Mouse (Mus musculus): ENCODE results near the gene Krtap3-3. TPM values are rescaled to one million over a fixed set of nuclear protein-coding genes. Genes with fewer than 3 reads are reported as not detected.
"Not testable (repeated sequence)": the region's sequence is repeated elsewhere in the genome, so short reads cannot be mapped to it uniquely, and the experiment has no call there.

The Krtap3-3 gene
- polyA plus RNA-seq (2015; fragmentation: Nextera tagmentation; extraction: Ambion mirVana) = not detected in 2 replicates

- H3K4me3 ChIP-seq (replicated peaks) = no peak within 1 kb of the TSS
- no peaks in the 10 kb centered on the region for H3K36me3 ChIP-seq
- H3K27me3 ChIP-seq (replicated peaks) = no peaks in the 10 kb centered on the region
- H3K27ac ChIP-seq (replicated peaks) = no peak within 1 kb of the TSS
- no peaks in the 10 kb centered on the region for H3K4me1 ChIP-seq
- no peak within 1 kb of the TSS for H3K4me2 ChIP-seq
- no peak for ATAC-seq (ENCODE audit: low FRiP score)
- 30% methylated on average over 4 of the region's 4 CpGs for WGBS
- no peaks in the 10 kb centered on the region for H3K9me3 ChIP-seq (replicated peaks)
- H3K9ac ChIP-seq (replicated peaks) = no peak within 1 kb of the TSS
Observed at GRCm38 (mm10) chr11:99550765-99551164, at the start of gene Krtap3-3. Gene Krtap3-3, minus strand, starts transcription at chr11:99550865.

- not testable (repeated sequence) for ATAC-seq (ENCODE audit: low FRiP score); H3K9me3 ChIP-seq (replicated peaks); H3K27me3 ChIP-seq (replicated peaks); H3K4me2 ChIP-seq; H3K9ac ChIP-seq (replicated peaks); H3K4me1 ChIP-seq; H3K36me3 ChIP-seq; H3K27ac ChIP-seq (replicated peaks); H3K4me3 ChIP-seq (replicated peaks)
- WGBS = 85% methylated on average over 6 of the region's 6 CpGs
Observed at GRCm38 (mm10) chr11:99597742-99598141, 47.1 kb upstream of the Krtap3-3 start, which contains the start of gene Krtap9-3. Gene Krtap9-3, minus strand, starts transcription at chr11:99598105.

- Histone ChIP-seq H3K4me2 (no peak within 1 kb of the TSS), H3K36me3 (no peaks in the 10 kb centered on the region), H3K9me3 (replicated peaks) (no peaks in the 10 kb centered on the region), H3K27me3 (replicated peaks) (no peaks in the 10 kb centered on the region), H3K9ac (replicated peaks) (no peak within 1 kb of the TSS), H3K4me3 (replicated peaks) (no peak within 1 kb of the TSS), H3K27ac (replicated peaks) (no peak within 1 kb of the TSS), H3K4me1 (no peaks in the 10 kb centered on the region)
- WGBS = 76% methylated on average over 6 of the region's 6 CpGs
- ATAC-seq (ENCODE audit: low FRiP score) = no peak
Observed at GRCm38 (mm10) chr11:99590981-99591380, 40.3 kb upstream of the Krtap3-3 start, which contains the start of gene Krtap1-3. Gene Krtap1-3, minus strand, starts transcription at chr11:99591339.

GRCm38 (mm10) chr11:99585096-99585495 lies 34.4 kb upstream of the Krtap3-3 start:
- no peak overlapping the region for H3K9ac ChIP-seq (replicated peaks)
- no peak overlapping the region for H3K4me3 ChIP-seq (replicated peaks)
- WGBS = 84% methylated on average over 7 of the region's 7 CpGs
- H3K4me1 ChIP-seq = no peaks in the 10 kb centered on the region
- H3K36me3 ChIP-seq = no peaks in the 10 kb centered on the region
- no peak for ATAC-seq (ENCODE audit: low FRiP score)
- no peaks in the 10 kb centered on the region for H3K27me3 ChIP-seq (replicated peaks)
- H3K27ac ChIP-seq (replicated peaks) = no peak overlapping the region
- no peak overlapping the region for H3K4me2 ChIP-seq
- no peaks in the 10 kb centered on the region for H3K9me3 ChIP-seq (replicated peaks)

GRCm38 (mm10) chr11:99583245-99583704 lies 32.6 kb upstream of the Krtap3-3 start, which contains the start of gene Krtap1-4:
Gene Krtap1-4, minus strand, starts transcription at chr11:99583654.
- H3K4me1 ChIP-seq = no peaks in the 10 kb centered on the region
- ATAC-seq (ENCODE audit: low FRiP score) = no peak
- H3K4me3 ChIP-seq (replicated peaks) = no peak within 1 kb of the TSS

GRCm38 (mm10) chr11:99581564-99581963 lies 30.9 kb upstream of the Krtap3-3 start:
- 91% methylated on average over 6 of the region's 6 CpGs for WGBS

More at GRCm38 (mm10) chr11:99583245-99583704, 32.6 kb upstream of the Krtap3-3 start, which contains the start of gene Krtap1-4:
- no peak within 1 kb of the TSS for H3K4me2 ChIP-seq
- H3K27ac ChIP-seq (replicated peaks) = no peak within 1 kb of the TSS
- 81% methylated on average over 5 of the region's 5 CpGs for WGBS
- no peak within 1 kb of the TSS for H3K9ac ChIP-seq (replicated peaks)
- H3K9me3 ChIP-seq (replicated peaks) = no peaks in the 10 kb centered on the region
- no peaks in the 10 kb centered on the region for H3K36me3 ChIP-seq
- no peaks in the 10 kb centered on the region for H3K27me3 ChIP-seq (replicated peaks)

GRCm38 (mm10) chr11:99581051-99581450 lies 30.4 kb upstream of the Krtap3-3 start:
- H3K4me2 ChIP-seq = no peak overlapping the region
- H3K9me3 ChIP-seq (replicated peaks) = no peaks in the 10 kb centered on the region
- 97% methylated on average over 5 of the region's 5 CpGs for whole genome bisulfite sequencing
- H3K27ac ChIP-seq (replicated peaks) = no peak overlapping the region
- no peak overlapping the region for H3K9ac ChIP-seq (replicated peaks)
- no peaks in the 10 kb centered on the region for H3K4me1 ChIP-seq
- no peak for ATAC-seq (ENCODE audit: low FRiP score)
- no peak overlapping the region for H3K4me3 ChIP-seq (replicated peaks)
- no peaks in the 10 kb centered on the region for H3K27me3 ChIP-seq (replicated peaks)
- H3K36me3 ChIP-seq = no peaks in the 10 kb centered on the region

More at GRCm38 (mm10) chr11:99581564-99581963, 30.9 kb upstream of the Krtap3-3 start:
- no peak overlapping the region for H3K4me3 ChIP-seq (replicated peaks)
- no peak overlapping the region for H3K9ac ChIP-seq (replicated peaks)
- H3K4me1 ChIP-seq = no peaks in the 10 kb centered on the region
- no peak for ATAC-seq (ENCODE audit: low FRiP score)
- H3K9me3 ChIP-seq (replicated peaks) = no peaks in the 10 kb centered on the region
- no peak overlapping the region for H3K27ac ChIP-seq (replicated peaks)
- H3K36me3 ChIP-seq = no peaks in the 10 kb centered on the region
- H3K4me2 ChIP-seq = no peak overlapping the region
- no peaks in the 10 kb centered on the region for H3K27me3 ChIP-seq (replicated peaks)

- no peak for ATAC-seq (ENCODE audit: low FRiP score)
- Histone ChIP-seq H3K4me1 (no peaks in the 10 kb centered on the region), H3K4me2 (no peak within 1 kb of the TSS), H3K36me3 (no peaks in the 10 kb centered on the region), H3K4me3 (replicated peaks) (no peak within 1 kb of the TSS), H3K9ac (replicated peaks) (no peak within 1 kb of the TSS), H3K27me3 (replicated peaks) (no peaks in the 10 kb centered on the region), H3K9me3 (replicated peaks) (no peaks in the 10 kb centered on the region), H3K27ac (replicated peaks) (no peak within 1 kb of the TSS)
- WGBS = 91% methylated on average over 6 of the region's 6 CpGs
Observed at GRCm38 (mm10) chr11:99580636-99581035, 30.0 kb upstream of the Krtap3-3 start, which contains the start of gene Krtap1-5. Gene Krtap1-5, minus strand, starts transcription at chr11:99581016.

- Histone ChIP-seq H3K27me3 (replicated peaks) (no peaks in the 10 kb centered on the region; the same call in 1 of the 2 replicates), H3K4me3 (replicated peaks) (0 out of 2 replicates have a peak overlapping the region, but pooled peaks have one; percentile 6), H3K36me3 (no peaks in the 10 kb centered on the region), H3K27ac (replicated peaks) (no peak overlapping the region), H3K4me2 (peak overlapping the region; percentile 53), H3K9me3 (replicated peaks) (no peaks in the 10 kb centered on the region), H3K4me1 (no peaks in the 10 kb centered on the region), H3K9ac (replicated peaks) (no peak overlapping the region)
- WGBS = 3% methylated on average over 7 of the region's 7 CpGs
- ATAC-seq (ENCODE audit: low FRiP score) = peak; percentile 66; the same call in 1 of the 2 replicates
Observed at GRCm38 (mm10) chr11:99574106-99574505, 23.4 kb upstream of the Krtap3-3 start.

- ATAC-seq (ENCODE audit: low FRiP score) = no peak
- Histone ChIP-seq H3K4me1 (no peaks in the 10 kb centered on the region), H3K4me3 (replicated peaks) (no peak overlapping the region), H3K36me3 (no peaks in the 10 kb centered on the region), H3K4me2 (no peak overlapping the region), H3K9ac (replicated peaks) (no peak overlapping the region), H3K27ac (replicated peaks) (no peak overlapping the region), H3K27me3 (replicated peaks) (no peaks in the 10 kb centered on the region; the same call in 1 of the 2 replicates), H3K9me3 (replicated peaks) (no peaks in the 10 kb centered on the region)
- WGBS = 54% methylated on average over 4 of the region's 4 CpGs
Observed at GRCm38 (mm10) chr11:99573164-99573563, 22.5 kb upstream of the Krtap3-3 start.

- H3K4me1 ChIP-seq = no peaks in the 10 kb centered on the region
- H3K9ac ChIP-seq (replicated peaks) = no peak within 1 kb of the TSS
- H3K9me3 ChIP-seq (replicated peaks) = no peaks in the 10 kb centered on the region
- no peak within 1 kb of the TSS for H3K4me2 ChIP-seq
- H3K4me3 ChIP-seq (replicated peaks) = no peak within 1 kb of the TSS
- no peaks in the 10 kb centered on the region for H3K27me3 ChIP-seq (replicated peaks)
- no peaks in the 10 kb centered on the region for H3K36me3 ChIP-seq
- ATAC-seq (ENCODE audit: low FRiP score) = no peak
- no peak within 1 kb of the TSS for H3K27ac ChIP-seq (replicated peaks)
- WGBS = 53% methylated on average over 7 of the region's 7 CpGs
Observed at GRCm38 (mm10) chr11:99566530-99566929, 15.9 kb upstream of the Krtap3-3 start, which contains the start of gene Krtap3-1. Gene Krtap3-1, minus strand, starts transcription at chr11:99566630.

- 80% methylated on average over 6 of the region's 6 CpGs for WGBS
- no peaks in the 10 kb centered on the region for H3K9me3 ChIP-seq (replicated peaks)
- no peaks in the 10 kb centered on the region for H3K27me3 ChIP-seq (replicated peaks)
- H3K4me1 ChIP-seq = no peaks in the 10 kb centered on the region
- H3K9ac ChIP-seq (replicated peaks) = no peak overlapping the region
- no peak overlapping the region for H3K4me3 ChIP-seq (replicated peaks)
- ATAC-seq (ENCODE audit: low FRiP score) = no peak
- H3K27ac ChIP-seq (replicated peaks) = no peak overlapping the region
- no peak overlapping the region for H3K4me2 ChIP-seq
- H3K36me3 ChIP-seq = no peaks in the 10 kb centered on the region
Observed at GRCm38 (mm10) chr11:99562580-99562979, 11.9 kb upstream of the Krtap3-3 start.

Measured in neural tube, embryonic 15.5 days (tissue).